Mouse (Mus musculus) small intestine, adult 2 months (tissue): ENCODE measurements around the gene Tmem120a. TPM values are rescaled to one million over a fixed set of nuclear protein-coding genes. Genes with fewer than 3 reads are reported as not detected.

Experiments used
- H3K27ac ChIP-seq: fragments of 200-500 bp; 2 replicates; pipeline ENCODE4 v1.5.1; 2012; ENCODE audit warnings: low read depth, low read length, control low read depth, inconsistent platforms; ENCODE audit not compliant: insufficient read depth
- H3K27me3 ChIP-seq: fragments of 200-500 bp; 2 replicates; pipeline ENCODE4 v1.6.1; 2012; ENCODE audit warnings: mild to moderate bottlenecking, moderate library complexity, low read length, inconsistent platforms; ENCODE audit not compliant: control insufficient read depth, insufficient read depth
- H3K36me3 ChIP-seq: fragments of 200-500 bp; 2 replicates; pipeline ENCODE4 v1.6.1; 2012; ENCODE audit warnings: mild to moderate bottlenecking, low read length, control low read depth, inconsistent platforms; ENCODE audit not compliant: control insufficient read depth, insufficient read depth
- H3K4me1 ChIP-seq: fragments of 200-500 bp; 2 replicates; pipeline ENCODE4 v1.6.1; 2012; ENCODE audit warnings: low read length, inconsistent platforms, mixed read lengths; ENCODE audit not compliant: control insufficient read depth, insufficient read depth, insufficient read length
- H3K4me3 ChIP-seq: fragments of 200-500 bp; 2 replicates; pipeline ENCODE4 v1.5.1; 2012; ENCODE audit warnings: low read depth, mild to moderate bottlenecking, control low read depth, inconsistent platforms, low read length, moderate library complexity
- CTCF ChIP-seq: fragments of 200-500 bp; IDR thresholded peaks from 2 replicates; pipeline ENCODE4 v1.5.1; 2012; ENCODE audit warnings: low read depth, mild to moderate bottlenecking, control low read depth, inconsistent platforms, low read length, moderate library complexity, mixed read lengths; ENCODE audit not compliant: insufficient replicate concordance, insufficient read length; ENCODE audit errors: extremely low read depth
- POLR2A ChIP-seq: fragments of 200-500 bp; IDR thresholded peaks from 2 replicates; pipeline ENCODE4 v1.6.1; 2012; ENCODE audit warnings: low read depth, mild to moderate bottlenecking, control low read depth, inconsistent platforms, low read length, moderate library complexity
- WGBS: fragments of 180-500 bp; shearing (Covaris S2); methylation state at CpG from one replicate; pipeline ENCODE4 v1.1.7; 2018; 5-methylcytosine and 5-hydroxymethylcytosine counted together
- polyA plus RNA-seq: library from polyadenylated mRNA; depleted of rRNA; stranded (reverse); fragments of >200 nt; gene quantifications from 2 replicates; pipeline ENCODE4 v1.2.3, GENCODE M21; 2012; rRNA removed

The Tmem120a gene
- polyA plus RNA-seq, 1 experiment, result 261 TPM

DNA sequence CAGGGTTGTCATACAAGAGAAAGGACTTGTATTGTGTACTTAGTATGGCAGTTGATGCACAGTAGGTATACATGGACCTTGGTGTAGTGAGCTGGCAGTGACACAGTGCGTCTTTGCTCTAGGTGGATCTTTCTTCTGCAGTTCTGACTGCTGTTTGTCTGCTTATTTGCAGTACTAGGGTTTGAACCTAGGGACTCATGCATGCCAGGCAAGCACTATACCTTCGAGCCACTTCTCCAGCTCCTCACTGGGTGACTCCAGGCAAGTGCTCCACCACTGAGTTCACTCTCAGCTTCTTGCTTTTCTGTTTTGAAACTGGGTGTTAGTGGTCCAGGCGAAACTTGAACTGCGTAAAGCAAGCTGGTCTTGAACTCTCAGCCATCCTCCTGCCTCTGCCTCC is 42.6 kb downstream of the Tmem120a start:
- H3K4me1 ChIP-seq, result 0 out of 2 replicates have a peak, but pooled peaks cover 2% of the 10 kb centered on the region
- 96% methylated on average over 4 of the region's 4 CpGs for WGBS

DNA sequence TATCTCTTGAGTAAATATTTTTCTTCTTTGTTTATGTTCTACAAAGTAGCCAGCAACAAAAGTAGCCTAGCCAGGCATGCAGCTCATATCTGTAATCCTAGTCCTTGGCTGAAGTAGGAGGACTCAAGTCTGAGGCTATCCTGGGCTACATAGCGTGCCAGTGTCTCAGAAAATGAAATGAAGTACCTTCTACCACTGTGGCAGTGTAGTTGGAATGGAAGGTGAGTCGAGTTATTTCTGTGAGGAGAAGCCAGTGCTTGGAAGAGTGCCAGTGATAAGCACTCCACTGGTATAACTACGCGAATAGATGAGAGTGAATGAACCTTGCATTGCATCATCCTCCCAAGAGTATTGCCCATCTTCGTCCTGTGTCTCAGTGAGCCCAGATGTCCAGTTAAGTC is 46.5 kb downstream of the Tmem120a start:
- 49% methylated on average over 5 of the region's 5 CpGs for WGBS

More for the DNA sequence above, 42.6 kb downstream of the Tmem120a start:
- Histone ChIP-seq H3K36me3 (peaks cover 14% of the 10 kb centered on the region), H3K4me3 (no peak overlapping the region), H3K27ac (no peak overlapping the region), H3K27me3 (no peaks in the 10 kb centered on the region)
- no peak for TF ChIP-seq POLR2A
- no peak for TF ChIP-seq CTCF

DNA sequence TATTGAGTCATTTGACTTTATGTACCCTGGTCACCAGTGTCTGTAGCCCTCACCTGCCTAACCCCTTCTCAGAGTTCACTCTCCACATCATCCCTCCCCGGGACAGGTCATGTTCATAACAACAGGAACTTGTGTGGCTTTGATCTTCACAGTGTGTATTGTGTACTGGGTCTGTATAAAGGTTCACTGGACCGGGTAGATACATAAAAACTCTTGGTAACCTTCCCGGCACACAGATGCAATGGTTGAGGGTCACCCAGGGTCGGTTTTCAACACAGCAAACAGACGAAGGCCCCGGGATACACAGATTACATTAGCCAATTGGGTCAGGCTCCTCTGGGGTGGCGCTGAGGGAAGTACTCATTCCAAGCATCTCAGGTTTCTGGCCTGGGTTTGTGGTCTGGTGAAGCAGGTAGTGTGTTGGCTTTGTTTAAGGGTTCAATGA is 48.9 kb downstream of the Tmem120a start:
- Histone ChIP-seq H3K4me3 (no peak overlapping the region), H3K36me3 (peaks cover 8% of the 10 kb centered on the region), H3K4me1 (peaks cover 11% of the 10 kb centered on the region; the same call in 1 of the 2 replicates), H3K27ac (peak overlapping the region; percentile 25; the same call in 1 of the 2 replicates), H3K27me3 (no peaks in the 10 kb centered on the region)
- no peak for TF ChIP-seq POLR2A
- no peak for TF ChIP-seq CTCF
- WGBS, result 24% methylated on average over 7 of the region's 7 CpGs

More for the DNA sequence above, 46.5 kb downstream of the Tmem120a start:
- Histone ChIP-seq H3K27me3 (no peaks in the 10 kb centered on the region), H3K36me3 (peaks cover 14% of the 10 kb centered on the region), H3K4me3 (no peak overlapping the region), H3K27ac (no peak overlapping the region), H3K4me1 (peaks cover 12% of the 10 kb centered on the region; the same call in 1 of the 2 replicates)
- no peak for TF ChIP-seq POLR2A

DNA sequence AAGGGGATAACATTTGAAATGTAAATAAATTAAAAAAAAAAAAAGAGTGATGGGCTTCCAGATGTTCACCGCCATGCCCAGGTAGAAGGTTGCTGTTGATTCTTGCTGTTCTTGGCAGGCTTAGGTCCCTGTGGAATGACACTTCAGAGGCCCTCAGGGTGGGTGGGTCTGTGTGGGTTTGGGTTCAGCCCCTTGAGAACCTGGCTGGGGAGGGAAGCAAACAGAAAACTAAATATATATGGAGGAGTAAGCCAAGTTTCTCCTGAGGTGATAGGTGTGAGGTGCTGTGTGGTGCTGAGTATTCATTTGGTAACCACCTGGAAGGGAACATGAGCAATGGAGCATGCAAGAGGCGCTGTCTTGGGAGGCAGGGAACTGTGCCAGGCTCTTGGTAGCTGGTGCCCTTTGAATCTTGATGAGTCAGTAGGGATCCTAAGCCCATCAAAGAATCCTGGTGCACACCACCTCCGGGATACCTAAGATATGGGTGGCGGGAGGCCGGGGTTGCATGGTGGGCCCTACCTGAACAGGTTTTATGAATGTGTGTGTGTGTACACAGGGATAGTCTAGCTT is 50.9 kb downstream of the Tmem120a start:
- H3K36me3 ChIP-seq, result no peaks in the 10 kb centered on the region
- WGBS, result 72% methylated on average over 5 of the region's 5 CpGs
- TF ChIP-seq POLR2A (no peak), CTCF (no peak)
- no peak overlapping the region for H3K4me3 ChIP-seq
- H3K4me1 ChIP-seq, result peaks cover 18% of the 10 kb centered on the region; the same call in 1 of the 2 replicates
- H3K27ac ChIP-seq, result no peak overlapping the region
- H3K27me3 ChIP-seq, result no peaks in the 10 kb centered on the region

DNA sequence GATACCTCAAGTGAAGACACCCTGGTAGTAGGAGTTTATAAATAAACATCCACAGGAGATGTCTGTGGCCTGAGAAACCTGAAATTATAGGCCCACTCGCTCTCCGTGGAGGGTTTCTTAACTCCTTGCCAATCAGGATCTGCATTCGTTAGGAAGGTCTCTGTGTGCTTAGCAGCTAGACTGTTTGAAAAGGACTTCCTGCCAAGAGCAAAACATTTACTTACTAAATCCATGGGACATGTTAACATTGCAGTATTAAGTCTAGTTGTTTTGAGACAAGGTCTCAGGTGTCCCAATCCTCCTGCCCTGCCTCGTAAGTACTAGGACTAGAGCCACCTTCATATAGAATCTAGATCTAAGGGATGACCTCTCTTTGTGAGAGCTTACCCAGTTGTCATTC is 53.0 kb downstream of the Tmem120a start:
- H3K27ac ChIP-seq, result no peak overlapping the region
- H3K4me1 ChIP-seq, result peaks cover 22% of the 10 kb centered on the region; the same call in 1 of the 2 replicates
- 76% methylated on average over 4 of the region's 4 CpGs for WGBS

DNA sequence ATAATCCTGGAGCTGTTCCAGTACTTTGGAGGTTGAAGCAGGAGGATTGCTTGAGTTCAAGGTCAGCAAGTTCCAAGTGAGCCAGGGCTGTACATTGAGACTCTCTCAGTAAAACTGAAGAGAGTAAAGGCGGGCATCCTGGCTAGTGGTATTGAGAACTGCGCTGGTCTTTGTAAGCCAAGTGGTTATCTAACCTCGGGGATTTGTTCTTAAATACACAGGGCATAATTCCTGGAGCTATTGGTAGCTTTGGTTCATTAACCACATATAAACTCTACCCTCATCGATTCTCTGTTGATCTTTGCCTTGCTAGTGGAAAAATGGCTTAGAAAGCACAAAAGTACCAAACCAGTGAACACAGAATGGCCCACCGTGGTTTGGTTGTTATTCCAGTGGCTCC is 53.8 kb downstream of the Tmem120a start:
- Histone ChIP-seq H3K27ac (peak overlapping the region; percentile 71; the same call in 1 of the 2 replicates), H3K36me3 (no peaks in the 10 kb centered on the region), H3K4me1 (peaks cover 24% of the 10 kb centered on the region; the same call in 1 of the 2 replicates), H3K4me3 (peak overlapping the region; percentile 83; the same call in 1 of the 2 replicates), H3K27me3 (no peaks in the 10 kb centered on the region)
- 65% methylated on average over 5 of the region's 5 CpGs for WGBS
- TF ChIP-seq POLR2A, result no peak
- no peak for TF ChIP-seq CTCF

More for the DNA sequence above, 53.0 kb downstream of the Tmem120a start:
- Histone ChIP-seq H3K27me3 (no peaks in the 10 kb centered on the region), H3K36me3 (no peaks in the 10 kb centered on the region), H3K4me3 (no peak overlapping the region)
- no peak for TF ChIP-seq POLR2A
- no peak for TF ChIP-seq CTCF

Other genes starting within 250 kb of the Tmem120a start
- gene Hip1, start 199.3 kb downstream of the Tmem120a start, polyA plus RNA-seq, result 4.7 and 8.0 TPM in 2 replicates
- not detected in 2 replicates for gene Ccl26, start 180.9 kb downstream of the Tmem120a start, polyA plus RNA-seq
- 3.3 and 3.6 TPM in 2 replicates for gene Ccl24, start 171.4 kb downstream of the Tmem120a start, polyA plus RNA-seq
- gene Rhbdd2, start 111.8 kb downstream of the Tmem120a start, polyA plus RNA-seq, result 13.3 and 13.4 TPM in 2 replicates
- gene Por, start 74.4 kb downstream of the Tmem120a start, polyA plus RNA-seq, result 121 and 192 TPM in 2 replicates
- gene Styxl1, start 33.9 kb upstream of the Tmem120a start, polyA plus RNA-seq, result 0.15 and 0.19 TPM in 2 replicates
- 1,632 and 2,398 TPM in 2 replicates for gene Mdh2, start 34.0 kb upstream of the Tmem120a start, polyA plus RNA-seq
- 0.19 and 0.42 TPM in 2 replicates for gene Srrm3, start 62.4 kb upstream of the Tmem120a start, polyA plus RNA-seq
- 91.6 and 121 TPM in 2 replicates for gene Hspb1, start 143.5 kb upstream of the Tmem120a start, polyA plus RNA-seq
- 21.2 and 27.3 TPM in 2 replicates for gene Ywhag, start 190.2 kb upstream of the Tmem120a start, polyA plus RNA-seq
- 3.6 and 3.9 TPM in 2 replicates for gene Ssc4d, start 230.1 kb upstream of the Tmem120a start, polyA plus RNA-seq
- not detected in 2 replicates for gene Zp3, start 235.7 kb upstream of the Tmem120a start, polyA plus RNA-seq